Mouse (Mus musculus): ENCODE data around the gene Gnl1. TPM values are rescaled to one million over a fixed set of nuclear protein-coding genes. Genes with fewer than 3 reads are reported as not detected.
"Not testable (repeated sequence)": the region's sequence is repeated elsewhere in the genome, so short reads cannot be mapped to it uniquely, and the experiment has no call there.

Gene Gnl1
- polyA plus RNA-seq, 1 experiment from 2014 or later = 53.6 TPM

- H3K27ac ChIP-seq = no peak within 1 kb of the TSS
- 0 out of 2 replicates have a peak, but pooled peaks cover 8% of the 10 kb centered on the region for H3K4me1 ChIP-seq (replicated peaks)
- H3K9me3 ChIP-seq = no peaks in the 10 kb centered on the region
- no peak within 1 kb of the TSS for H3K9ac ChIP-seq
- no peak within 1 kb of the TSS for H3K4me2 ChIP-seq
- H3K36me3 ChIP-seq = peaks cover 4% of the 10 kb centered on the region
- WGBS = 44% methylated on average over 15 of the region's 15 CpGs
- ATAC-seq (ENCODE audit: low FRiP score) = no peak
- H3K27me3 ChIP-seq = no peaks in the 10 kb centered on the region
- H3K4me3 ChIP-seq = no peak within 1 kb of the TSS
Measured at GRCm38 (mm10) chr17:36020191-36021073, 40.8 kb downstream of the Gnl1 start, which contains the start of gene H2-T24. H2-T24 (minus strand) TSS chr17:36020560.

GRCm38 (mm10) chr17:36021309-36021708 lies 41.7 kb downstream of the Gnl1 start:
- no peak overlapping the region for H3K27ac ChIP-seq
- H3K4me2 ChIP-seq = no peak overlapping the region
- H3K9ac ChIP-seq = no peak overlapping the region
- no peak for ATAC-seq (ENCODE audit: low FRiP score)
- no peak overlapping the region for H3K4me3 ChIP-seq
- H3K27me3 ChIP-seq = no peaks in the 10 kb centered on the region
- H3K9me3 ChIP-seq = no peaks in the 10 kb centered on the region
- no peaks in the 10 kb centered on the region for H3K36me3 ChIP-seq
- 0 out of 2 replicates have a peak, but pooled peaks cover 12% of the 10 kb centered on the region for H3K4me1 ChIP-seq (replicated peaks)
- 96% methylated on average over 1 of the region's 1 CpGs for WGBS

GRCm38 (mm10) chr17:36022098-36022497 lies 42.4 kb downstream of the Gnl1 start:
- no peaks in the 10 kb centered on the region for H3K9me3 ChIP-seq
- 0 out of 2 replicates have a peak, but pooled peaks cover 14% of the 10 kb centered on the region for H3K4me1 ChIP-seq (replicated peaks)
- H3K4me3 ChIP-seq = no peak overlapping the region
- no peak overlapping the region for H3K9ac ChIP-seq
- H3K27me3 ChIP-seq = no peaks in the 10 kb centered on the region
- no peaks in the 10 kb centered on the region for H3K36me3 ChIP-seq
- no peak for ATAC-seq (ENCODE audit: low FRiP score)
- 97% methylated on average over 9 of the region's 9 CpGs for WGBS
- no peak overlapping the region for H3K4me2 ChIP-seq
- no peak overlapping the region for H3K27ac ChIP-seq

- no peak overlapping the region for H3K27ac ChIP-seq
- 0 out of 2 replicates have a peak, but pooled peaks cover 14% of the 10 kb centered on the region for H3K4me1 ChIP-seq (replicated peaks)
- no peak overlapping the region for H3K9ac ChIP-seq
- no peaks in the 10 kb centered on the region for H3K36me3 ChIP-seq
- WGBS = 94% methylated on average over 6 of the region's 6 CpGs
- H3K9me3 ChIP-seq = no peaks in the 10 kb centered on the region
- H3K4me3 ChIP-seq = no peak overlapping the region
- H3K4me2 ChIP-seq = no peak overlapping the region
- no peak for ATAC-seq (ENCODE audit: low FRiP score)
- H3K27me3 ChIP-seq = no peaks in the 10 kb centered on the region
Measured at GRCm38 (mm10) chr17:36022922-36023321, 43.3 kb downstream of the Gnl1 start.

- 63% methylated on average over 9 of the region's 9 CpGs for WGBS
- no peak for ATAC-seq (ENCODE audit: low FRiP score)
Measured at GRCm38 (mm10) chr17:36023710-36024654, 44.3 kb downstream of the Gnl1 start.

GRCm38 (mm10) chr17:36025197-36025596 lies 45.5 kb downstream of the Gnl1 start:
- H3K9me3 ChIP-seq = no peaks in the 10 kb centered on the region
- no peak overlapping the region for H3K4me2 ChIP-seq
- no peak for ATAC-seq (ENCODE audit: low FRiP score)
- H3K4me1 ChIP-seq (replicated peaks) = 0 out of 2 replicates have a peak, but pooled peaks cover 14% of the 10 kb centered on the region
- H3K27ac ChIP-seq = no peak overlapping the region
- no peaks in the 10 kb centered on the region for H3K27me3 ChIP-seq
- no peak overlapping the region for H3K9ac ChIP-seq
- no peak overlapping the region for H3K4me3 ChIP-seq
- H3K36me3 ChIP-seq = no peaks in the 10 kb centered on the region
- WGBS = 56% methylated on average over 5 of the region's 5 CpGs

More at GRCm38 (mm10) chr17:36023710-36024654, 44.3 kb downstream of the Gnl1 start:
- no peaks in the 10 kb centered on the region for H3K27me3 ChIP-seq
- H3K27ac ChIP-seq = no peak overlapping the region
- H3K4me2 ChIP-seq = no peak overlapping the region
- H3K36me3 ChIP-seq = no peaks in the 10 kb centered on the region
- no peaks in the 10 kb centered on the region for H3K9me3 ChIP-seq
- 0 out of 2 replicates have a peak, but pooled peaks cover 14% of the 10 kb centered on the region for H3K4me1 ChIP-seq (replicated peaks)
- H3K9ac ChIP-seq = no peak overlapping the region
- H3K4me3 ChIP-seq = no peak overlapping the region

- Histone ChIP-seq H3K4me1 (replicated peaks) (0 out of 2 replicates have a peak, but pooled peaks cover 11% of the 10 kb centered on the region), H3K27me3 (0 out of 2 replicates have a peak, but pooled peaks cover 5% of the 10 kb centered on the region), H3K36me3 (no peaks in the 10 kb centered on the region), H3K9me3 (no peaks in the 10 kb centered on the region), H3K4me3 (no peak overlapping the region), H3K4me2 (no peak overlapping the region), H3K9ac (no peak overlapping the region), H3K27ac (no peak overlapping the region)
- 44% methylated on average over 4 of the region's 4 CpGs for WGBS
- no peak for ATAC-seq (ENCODE audit: low FRiP score)
Measured at GRCm38 (mm10) chr17:36025901-36026300, 46.2 kb downstream of the Gnl1 start.

- no peak overlapping the region for H3K4me2 ChIP-seq
- ATAC-seq (ENCODE audit: low FRiP score) = no peak
- no peaks in the 10 kb centered on the region for H3K36me3 ChIP-seq
- peaks cover 22% of the 10 kb centered on the region for H3K4me1 ChIP-seq (replicated peaks)
- H3K9me3 ChIP-seq = no peaks in the 10 kb centered on the region
- peaks cover 19% of the 10 kb centered on the region; the same call in 1 of the 2 replicates for H3K27me3 ChIP-seq
- WGBS = 97% methylated on average over 4 of the region's 4 CpGs
- H3K4me3 ChIP-seq = no peak overlapping the region
- no peak overlapping the region for H3K9ac ChIP-seq
- no peak overlapping the region for H3K27ac ChIP-seq
Measured at GRCm38 (mm10) chr17:36027663-36028062, 48.0 kb downstream of the Gnl1 start.

- Histone ChIP-seq H3K9ac (no peak overlapping the region), H3K9me3 (no peaks in the 10 kb centered on the region), H3K4me1 (replicated peaks) (peaks cover 19% of the 10 kb centered on the region), H3K4me2 (no peak overlapping the region), H3K27ac (no peak overlapping the region), H3K4me3 (no peak overlapping the region), H3K27me3 (peaks cover 20% of the 10 kb centered on the region; the same call in 1 of the 2 replicates), H3K36me3 (no peaks in the 10 kb centered on the region)
- ATAC-seq (ENCODE audit: low FRiP score) = no peak
- 85% methylated on average over 7 of the region's 7 CpGs for WGBS
Measured at GRCm38 (mm10) chr17:36028879-36029619, 49.4 kb downstream of the Gnl1 start.

GRCm38 (mm10) chr17:36030046-36030702 lies 50.5 kb downstream of the Gnl1 start:
- not testable (repeated sequence) for H3K9me3 ChIP-seq; H3K27ac ChIP-seq; H3K4me2 ChIP-seq; ATAC-seq (ENCODE audit: low FRiP score); H3K4me3 ChIP-seq; H3K9ac ChIP-seq; H3K36me3 ChIP-seq
- WGBS = 81% methylated on average over 4 of the region's 4 CpGs
- Histone ChIP-seq H3K27me3 (peaks cover 20% of the 10 kb centered on the region; the same call in 1 of the 2 replicates), H3K4me1 (replicated peaks) (peaks cover 17% of the 10 kb centered on the region)
